Mouse (Mus musculus): Measurements from ENCODE around the gene Zfp988.
"Not testable (repeated sequence)": the region's sequence is repeated elsewhere in the genome, so short reads cannot be mapped to it uniquely, and the experiment has no call there.

Zfp988 gene

DNA sequence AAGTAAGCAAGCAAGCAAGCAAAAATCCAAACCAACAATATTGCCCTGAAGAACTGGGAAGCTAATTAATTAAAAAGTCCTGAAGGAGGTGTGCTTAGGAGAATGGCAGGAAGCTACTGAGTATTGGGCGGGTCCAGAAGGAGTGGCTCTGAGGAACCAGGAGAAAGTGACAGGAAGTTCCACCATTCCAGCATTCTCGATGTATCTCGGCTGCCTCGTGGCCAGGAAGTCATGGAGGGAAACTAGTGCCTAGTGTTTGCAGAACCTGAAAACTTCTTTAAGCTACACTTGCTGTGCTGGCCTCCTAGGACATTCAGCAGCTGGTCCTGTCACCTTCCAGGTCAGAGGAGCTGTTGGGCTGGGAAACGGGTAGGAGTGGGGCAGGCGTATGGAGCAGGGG is at the start of gene Zfp988:
Gene Zfp988, plus strand, starts transcription at position 239 of the 400 bp plus-strand sequence.
- DNase-seq = not testable (repeated sequence)

DNA sequence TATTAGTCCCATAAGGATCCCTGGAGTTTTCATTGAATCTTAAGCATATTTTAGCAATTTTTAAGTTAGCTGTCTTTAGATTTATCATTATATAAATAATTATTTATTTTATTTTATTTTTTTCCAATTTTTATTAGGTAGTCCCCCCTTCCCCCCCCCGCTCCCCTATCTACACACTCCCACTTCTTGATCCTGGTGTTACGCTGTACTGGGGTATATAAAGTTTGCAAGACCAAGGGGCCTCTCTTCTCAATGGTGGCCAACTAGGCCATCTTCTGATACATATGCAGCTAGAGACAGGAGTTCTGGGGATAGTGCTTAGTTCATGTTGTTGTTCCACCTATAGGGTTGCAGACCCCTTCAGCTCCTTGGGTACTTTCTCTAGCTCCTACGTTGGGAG is 42.8 kb upstream of the Zfp988 start:
- DNase-seq = not testable (repeated sequence)

DNA sequence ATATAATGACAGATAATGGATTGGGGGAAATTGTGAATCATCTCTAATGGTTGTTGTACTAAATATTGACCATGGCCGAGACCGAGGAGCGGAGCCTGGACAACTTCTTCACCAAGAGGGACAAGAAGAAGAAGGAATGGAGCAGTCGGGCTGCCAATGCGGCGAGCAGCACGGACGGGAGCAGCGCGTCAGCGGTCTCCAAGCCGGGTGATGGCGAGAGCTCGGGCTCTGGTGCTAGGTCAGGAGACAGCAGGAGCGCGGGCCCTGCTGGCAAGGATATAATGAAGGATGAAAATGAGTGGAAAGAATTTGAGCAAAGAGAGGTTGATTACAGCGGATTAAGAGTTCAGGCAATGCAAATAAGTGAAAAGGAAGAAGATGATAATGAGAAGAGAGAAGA is 38.2 kb upstream of the Zfp988 start:
- not testable (repeated sequence) for DNase-seq

DNA sequence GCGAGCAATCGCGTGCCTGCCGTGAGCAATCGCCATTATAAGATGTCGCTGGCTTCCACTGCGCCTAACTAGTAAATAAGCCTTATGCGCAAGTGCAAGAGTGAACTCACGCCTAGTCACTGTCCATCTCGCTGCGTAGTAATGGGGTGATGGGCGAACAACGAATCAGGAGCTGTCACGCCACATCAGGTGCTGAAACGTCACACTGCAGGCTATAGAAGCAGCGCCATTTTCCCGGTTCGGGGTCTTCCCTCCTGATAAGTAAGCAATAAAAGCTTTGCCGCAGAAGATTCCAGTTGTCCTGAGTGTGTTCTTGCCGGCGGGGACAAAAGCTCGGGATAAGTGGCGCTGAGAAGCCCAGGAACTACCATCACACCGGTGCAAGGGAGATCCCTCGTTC is 36.7 kb upstream of the Zfp988 start:
- not testable (repeated sequence) for DNase-seq

DNA sequence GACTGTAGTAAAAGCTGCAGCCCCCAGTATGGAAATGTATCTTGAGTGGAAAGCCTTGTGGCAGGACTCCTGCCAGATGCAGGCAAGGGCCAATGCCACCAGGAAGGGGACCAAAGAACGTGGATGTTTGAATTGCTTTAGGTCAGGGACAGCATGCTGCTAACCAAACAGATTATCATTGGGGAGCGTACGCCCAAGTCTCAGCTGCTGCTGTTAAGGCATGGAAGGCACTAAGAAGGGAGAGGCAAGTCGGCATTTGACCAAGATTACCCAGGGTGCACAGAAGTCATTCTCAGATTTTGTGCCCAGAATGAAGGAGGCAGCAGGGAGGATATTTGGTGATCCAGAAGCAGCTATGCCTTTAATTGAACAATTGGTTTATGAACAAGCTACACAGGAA is 35.4 kb upstream of the Zfp988 start:
- not testable (repeated sequence) for DNase-seq

DNA sequence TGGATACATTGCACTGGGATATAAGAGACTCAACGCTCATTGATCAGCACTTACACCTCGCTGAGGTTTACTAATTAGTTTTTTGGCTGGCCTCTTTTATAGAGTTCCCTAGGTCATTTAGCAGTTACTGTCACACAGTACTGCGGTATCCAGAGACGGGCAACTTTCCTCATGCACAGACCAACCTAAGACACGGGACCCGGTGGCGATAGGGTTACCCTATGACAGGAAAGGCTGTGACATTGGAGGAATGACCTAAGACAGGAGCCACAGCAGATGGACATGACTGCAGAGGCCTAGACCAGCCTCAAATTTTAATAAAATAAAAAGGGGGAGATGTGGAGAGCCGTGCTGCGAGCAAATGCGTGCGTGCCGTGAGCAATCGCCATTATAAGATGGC is 33.9 kb upstream of the Zfp988 start:
- DNase-seq = not testable (repeated sequence)

DNA sequence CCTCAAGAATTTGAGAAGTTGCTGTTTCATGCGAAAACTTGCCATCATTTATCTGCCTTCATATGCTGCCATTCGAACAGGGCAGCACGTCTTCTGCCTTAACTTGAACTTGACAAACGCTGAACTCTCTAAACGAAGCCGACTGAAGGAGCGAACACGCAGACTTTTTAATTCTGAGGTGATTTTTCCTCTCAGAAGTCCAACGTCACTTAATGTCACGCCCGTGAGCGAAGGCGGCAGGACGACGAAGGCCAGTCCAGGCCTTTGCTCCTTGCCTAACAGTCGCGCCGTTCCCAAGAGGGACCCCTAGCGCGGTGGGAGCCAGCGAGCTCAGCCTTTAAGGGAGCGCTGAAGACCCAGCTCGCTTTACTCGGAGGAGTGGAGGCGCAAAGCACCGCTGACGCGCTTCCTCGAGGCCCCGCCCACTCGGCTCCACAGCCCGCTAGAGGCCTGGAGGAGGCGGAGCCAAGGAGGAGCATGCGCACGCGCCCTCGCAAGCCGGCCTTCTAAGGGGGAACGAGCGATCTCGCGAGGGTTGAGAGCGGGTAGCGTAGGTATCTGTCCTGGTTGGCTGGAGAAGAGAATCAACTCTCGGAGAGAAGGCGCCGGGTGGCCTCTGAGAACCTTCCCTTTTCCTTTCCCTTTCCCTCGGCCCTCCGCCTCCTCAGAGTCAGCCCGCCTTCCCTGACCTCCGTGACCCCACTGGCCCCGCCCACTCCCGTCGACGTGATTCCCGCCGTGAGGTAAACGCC is 30.3 kb upstream of the Zfp988 start:
- DNase-seq = peak; percentile 12 to 14

DNA sequence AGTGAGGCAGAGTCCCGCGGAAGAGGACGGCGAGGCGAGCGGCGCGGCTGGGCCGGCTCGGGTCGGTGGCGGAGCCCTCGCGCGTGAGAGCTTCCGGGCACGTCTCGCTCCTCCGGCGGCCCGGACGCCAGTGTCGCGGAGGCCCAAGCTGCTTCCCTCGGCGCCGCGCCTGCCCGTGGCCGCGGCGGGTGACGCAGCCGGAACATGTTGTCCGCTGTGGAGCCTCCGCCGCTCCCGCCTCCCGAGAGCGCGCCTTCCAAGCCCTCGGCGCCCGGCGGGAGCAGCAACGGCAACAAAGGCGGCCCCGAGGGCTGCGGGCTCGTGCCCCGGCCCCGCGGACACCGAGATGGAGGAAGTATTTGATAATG is 29.7 kb upstream of the Zfp988 start:
- not testable (repeated sequence) for DNase-seq

DNA sequence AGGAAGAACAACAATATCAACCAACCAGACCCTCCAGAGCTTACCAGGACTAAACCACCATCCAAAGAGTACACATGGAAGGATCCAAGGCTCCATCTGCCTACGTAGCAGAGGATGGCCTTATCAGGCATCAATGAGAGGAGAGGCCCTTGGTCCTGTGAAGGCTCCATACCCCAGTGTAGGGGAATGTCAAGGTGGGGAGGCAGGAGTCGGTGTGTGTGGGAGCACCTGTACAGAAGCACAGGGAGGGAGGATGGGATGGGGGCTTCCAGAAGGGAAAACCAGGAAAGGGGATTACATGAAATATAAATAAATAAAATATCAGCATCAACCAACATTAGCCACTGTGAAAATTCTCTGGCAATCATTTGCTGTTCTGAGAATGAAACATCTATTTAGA is 25.1 kb upstream of the Zfp988 start:
- not testable (repeated sequence) for DNase-seq

DNA sequence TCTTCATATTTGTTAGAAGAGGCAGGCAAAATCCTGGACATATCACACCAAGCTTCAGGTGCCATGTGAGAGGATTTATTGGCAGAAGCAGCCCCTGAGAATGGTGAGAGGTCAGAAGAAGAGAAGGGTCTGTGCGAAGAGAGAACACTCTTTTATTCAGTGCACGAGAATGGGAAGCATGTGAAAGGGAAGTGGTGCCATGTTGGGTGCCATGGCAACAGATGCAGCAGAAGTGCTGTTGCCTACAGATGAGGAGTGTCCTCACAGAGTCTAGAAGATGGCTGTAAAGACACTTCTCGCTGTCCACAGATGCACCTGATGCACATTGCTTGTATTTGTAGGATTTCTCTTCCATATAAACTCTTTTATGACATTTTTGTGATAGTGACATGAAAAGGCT is 6.9 kb upstream of the Zfp988 start:
- not testable (repeated sequence) for DNase-seq

DNA sequence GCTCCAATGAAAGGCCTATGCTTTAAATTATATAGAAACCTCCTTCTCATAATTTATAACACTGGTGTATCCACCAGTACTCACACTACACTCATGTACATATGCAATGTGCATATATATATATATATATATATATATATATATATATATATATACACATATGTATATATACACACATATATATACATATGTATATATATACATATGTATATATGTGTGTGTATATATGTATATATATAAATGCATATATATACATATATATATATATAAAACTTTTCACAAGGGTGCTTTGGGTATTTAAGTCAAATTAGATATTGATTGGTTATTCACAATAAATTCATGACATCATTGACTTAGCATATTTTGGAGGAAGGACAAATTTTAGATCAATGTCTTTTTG is 3.1 kb upstream of the Zfp988 start:
- not testable (repeated sequence) for DNase-seq

DNA sequence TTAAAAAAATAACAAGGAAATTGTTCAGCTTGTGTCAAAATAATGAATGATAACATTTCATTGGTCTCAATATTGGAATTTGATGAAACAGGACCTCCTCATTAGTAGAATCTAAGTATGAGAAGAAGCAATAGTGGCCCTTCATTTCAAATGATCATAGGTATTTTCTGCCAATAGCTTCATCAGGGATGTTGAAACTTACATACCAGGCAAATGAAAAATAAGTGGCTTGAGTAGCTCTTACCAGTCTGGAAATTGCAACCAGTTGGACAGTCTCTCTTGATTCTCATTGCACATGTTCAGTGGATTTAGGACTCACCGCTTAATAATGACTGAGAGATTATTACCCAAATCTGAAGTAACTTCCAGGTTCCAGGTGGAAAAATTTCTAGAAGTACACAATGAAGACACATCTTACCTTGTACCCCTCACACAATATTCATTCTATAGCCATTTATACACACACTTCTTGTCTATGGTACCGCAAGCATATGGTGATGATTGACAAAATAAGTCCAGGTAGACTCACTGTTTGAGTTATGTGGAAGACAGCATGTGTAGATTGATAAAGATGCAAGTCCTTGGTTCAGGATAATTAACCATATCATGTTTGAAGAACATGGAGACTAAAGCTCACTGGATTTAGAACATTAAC is 29.7 kb downstream of the Zfp988 start:
- not testable (repeated sequence) for DNase-seq

DNA sequence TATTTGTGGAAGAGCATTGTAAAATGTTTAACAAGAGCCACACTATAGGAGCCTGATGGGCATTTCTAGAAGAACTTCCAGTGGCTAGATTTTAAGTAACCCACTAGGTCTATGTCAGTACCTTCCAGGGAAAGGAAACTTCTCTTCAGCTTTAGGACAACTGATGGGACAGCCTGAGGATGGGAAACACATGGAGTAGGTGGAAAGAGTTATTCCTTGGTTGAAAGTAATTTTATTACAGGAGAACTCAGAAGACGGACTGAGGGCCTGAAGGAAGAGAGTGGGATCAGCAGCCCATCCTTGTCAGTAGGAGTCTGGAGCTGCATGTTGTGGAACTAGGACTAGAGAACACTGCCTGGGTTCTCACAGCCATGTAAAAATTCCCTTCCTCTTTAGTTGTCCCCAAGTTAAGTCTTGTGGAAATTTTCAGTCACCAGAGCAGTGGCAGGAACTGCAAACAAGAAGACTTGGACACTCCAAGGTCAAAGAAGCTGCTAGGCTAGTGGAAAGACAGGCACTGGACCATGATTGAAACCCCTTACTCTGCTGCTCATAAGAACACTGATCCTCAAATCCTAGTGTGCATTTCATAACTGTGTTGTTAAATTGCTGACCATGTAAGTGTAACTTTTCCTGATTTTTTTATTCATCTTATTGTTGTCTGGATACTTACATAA is 30.4 kb downstream of the Zfp988 start:
- DNase-seq = not testable (repeated sequence)

DNA sequence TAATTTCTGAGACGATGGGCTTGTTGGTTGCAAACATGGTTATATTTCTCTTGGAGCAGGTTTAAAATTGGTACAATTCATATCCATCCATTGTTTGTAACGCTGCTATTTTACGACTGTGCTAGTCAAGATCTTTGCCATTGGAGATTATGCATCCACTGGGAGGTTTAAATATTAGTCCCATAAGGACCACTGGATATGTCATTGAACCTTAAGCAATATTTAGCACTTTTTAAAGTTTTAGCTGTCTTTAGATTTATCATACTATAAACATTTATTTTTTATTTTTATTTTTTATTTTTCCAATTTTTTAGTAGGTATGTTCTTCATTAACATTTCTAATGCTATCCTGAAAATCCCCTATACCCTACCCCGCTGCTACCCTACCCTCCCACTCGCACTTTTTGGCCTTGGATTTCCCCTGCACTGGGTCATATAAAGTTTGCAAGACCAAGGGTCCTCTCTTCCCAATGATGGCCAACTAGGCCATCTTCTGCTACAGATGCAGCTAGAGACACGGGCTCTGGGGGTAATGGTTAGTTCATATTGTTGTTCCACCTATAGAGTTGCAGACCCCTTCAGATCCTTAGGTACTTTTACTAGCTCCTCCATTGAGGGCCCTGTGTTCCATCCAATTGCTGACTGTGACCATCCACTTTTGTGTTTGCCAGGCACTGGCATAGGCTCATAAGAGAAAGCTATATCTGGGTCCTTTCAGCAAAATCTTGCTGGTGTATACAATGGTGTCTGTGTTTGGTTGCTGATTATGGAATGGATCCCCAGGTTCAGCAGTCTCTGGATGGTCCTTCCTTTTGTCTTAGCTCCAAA is 31.1 kb downstream of the Zfp988 start:
- DNase-seq = not testable (repeated sequence)

DNA sequence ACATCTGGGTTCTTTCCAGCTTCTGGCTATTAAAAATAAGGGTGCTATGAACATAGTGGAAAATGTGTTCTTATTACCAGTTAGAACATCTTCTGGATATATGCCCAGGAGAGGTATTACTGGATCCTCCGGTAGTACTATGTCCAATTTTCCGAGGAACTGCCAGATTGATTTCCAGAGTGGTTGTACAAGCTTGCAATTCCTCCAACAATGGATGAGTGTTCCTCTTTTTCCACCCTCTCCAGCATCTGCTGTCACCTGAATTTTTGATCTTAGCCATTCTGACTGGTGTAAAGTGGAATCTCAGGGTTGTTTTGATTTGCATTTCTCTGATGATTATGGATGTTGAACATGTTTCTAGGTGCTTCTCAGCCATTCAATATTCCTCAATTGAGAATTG is 32.0 kb downstream of the Zfp988 start:
- not testable (repeated sequence) for DNase-seq

DNA sequence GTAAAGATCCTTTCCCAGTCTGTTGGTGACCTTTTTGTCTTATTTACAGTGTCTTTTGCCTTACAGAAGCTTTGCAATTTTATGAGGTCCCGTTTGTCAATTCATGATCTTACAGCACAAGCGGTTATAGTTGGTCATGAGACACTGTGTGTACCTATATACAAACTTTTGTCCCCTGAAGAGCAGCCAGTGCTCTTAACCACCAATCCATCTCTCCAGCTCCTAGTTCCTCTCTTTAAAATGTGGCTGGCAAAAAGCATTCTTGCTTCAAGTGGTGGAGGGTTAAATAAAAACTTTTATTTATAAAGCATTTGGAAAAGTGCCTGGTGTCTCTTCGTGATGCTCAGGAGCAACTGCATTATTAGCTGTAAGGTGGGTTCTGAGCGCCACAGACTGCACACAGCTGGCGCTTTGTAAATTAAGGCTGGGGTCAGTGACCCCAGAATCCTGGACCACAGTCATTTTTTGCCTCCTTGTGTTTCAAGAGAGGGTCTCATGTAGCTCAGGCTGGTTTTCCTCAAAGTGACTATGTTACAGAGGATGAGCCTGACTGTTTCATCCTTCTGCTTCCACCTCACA is 32.6 kb downstream of the Zfp988 start:
- DNase-seq = peak in 1 of 2 experiments; percentile 12

DNA sequence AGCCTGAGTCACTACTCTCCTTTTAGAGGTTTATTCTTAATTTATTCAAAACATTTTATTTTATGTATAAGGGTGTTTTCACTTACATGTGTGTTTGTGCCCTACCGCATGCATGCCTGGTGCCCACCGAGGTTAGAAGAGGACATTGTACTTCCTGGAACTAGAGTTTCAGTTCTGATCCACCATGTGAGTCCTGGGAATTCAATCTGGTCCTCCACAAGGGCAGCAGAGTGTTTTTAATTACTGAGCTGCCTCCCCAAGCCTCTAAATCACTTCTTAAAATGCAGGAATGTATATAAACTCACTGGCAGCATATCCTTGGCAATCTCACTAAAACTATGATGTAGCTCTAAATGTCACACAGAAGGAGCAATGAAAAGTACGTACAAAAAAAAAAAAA is 33.2 kb downstream of the Zfp988 start:
- DNase-seq = not testable (repeated sequence)

DNA sequence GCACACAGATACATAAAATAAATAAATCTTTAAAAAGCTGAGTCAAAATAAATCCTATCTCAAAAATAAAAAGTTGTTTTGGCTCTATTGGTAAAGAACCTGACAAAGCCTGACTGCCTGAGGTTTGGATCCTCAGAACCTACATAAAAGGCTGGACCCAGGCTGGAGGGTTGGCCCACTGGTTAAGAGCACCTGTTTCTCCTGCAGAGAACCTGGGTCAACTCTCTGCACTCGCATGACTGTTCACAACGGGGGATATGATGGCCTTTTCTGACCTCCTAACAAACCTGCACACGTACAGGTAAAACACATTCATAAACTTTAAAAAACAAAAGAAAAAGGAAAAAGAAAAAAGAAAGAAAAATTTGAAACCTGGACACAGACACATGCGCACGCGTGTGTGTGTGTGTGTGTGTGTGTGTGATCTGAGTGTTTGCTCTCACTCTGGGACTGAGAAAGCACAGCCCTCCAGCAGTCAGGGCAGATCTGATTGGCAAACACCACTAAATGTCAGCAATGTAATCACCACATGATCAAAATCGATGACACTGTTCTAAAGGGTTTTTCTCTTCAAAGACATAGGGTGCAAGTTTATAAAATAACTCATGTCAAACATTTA is 34.2 kb downstream of the Zfp988 start:
- DNase-seq = peak in 1 of 2 experiments; percentile 15

DNA sequence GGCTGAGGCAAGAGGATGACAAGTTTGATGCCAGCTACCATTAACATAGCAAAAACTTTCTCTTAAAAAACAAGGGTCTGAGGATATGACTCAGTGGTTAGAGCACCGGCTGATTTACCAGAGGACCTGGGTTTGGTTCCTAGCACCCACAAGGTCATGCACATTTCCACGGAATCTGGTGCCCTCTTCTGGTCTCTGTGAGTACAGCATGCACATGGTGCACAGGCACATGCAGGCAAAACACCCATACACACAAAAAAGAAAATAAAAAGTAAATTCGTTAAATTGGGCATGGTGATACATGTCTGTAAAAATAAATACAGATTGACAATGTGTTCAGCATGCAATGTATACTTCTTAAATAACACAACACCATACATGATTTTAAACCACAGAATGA is 34.8 kb downstream of the Zfp988 start:
- DNase-seq = not testable (repeated sequence)

DNA sequence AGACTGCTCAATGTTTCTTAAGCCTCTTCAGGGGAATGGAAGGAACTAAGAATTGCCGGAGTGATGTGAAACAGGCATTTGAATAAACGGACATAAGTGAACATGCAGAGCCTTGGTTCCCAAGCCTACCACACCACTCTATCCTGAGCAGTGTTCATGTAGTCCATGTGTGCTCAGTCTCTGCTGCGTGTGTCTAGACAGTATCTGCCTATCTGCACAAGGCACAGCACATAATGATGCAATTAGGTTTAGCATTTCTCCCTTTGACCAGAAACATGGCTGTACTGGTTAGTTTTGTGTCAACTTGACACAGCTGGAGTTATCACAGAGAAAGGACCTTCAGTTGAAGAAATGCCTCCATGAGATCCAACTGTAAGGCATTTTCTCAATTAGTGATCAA is 35.4 kb downstream of the Zfp988 start:
- not testable (repeated sequence) for DNase-seq

DNA sequence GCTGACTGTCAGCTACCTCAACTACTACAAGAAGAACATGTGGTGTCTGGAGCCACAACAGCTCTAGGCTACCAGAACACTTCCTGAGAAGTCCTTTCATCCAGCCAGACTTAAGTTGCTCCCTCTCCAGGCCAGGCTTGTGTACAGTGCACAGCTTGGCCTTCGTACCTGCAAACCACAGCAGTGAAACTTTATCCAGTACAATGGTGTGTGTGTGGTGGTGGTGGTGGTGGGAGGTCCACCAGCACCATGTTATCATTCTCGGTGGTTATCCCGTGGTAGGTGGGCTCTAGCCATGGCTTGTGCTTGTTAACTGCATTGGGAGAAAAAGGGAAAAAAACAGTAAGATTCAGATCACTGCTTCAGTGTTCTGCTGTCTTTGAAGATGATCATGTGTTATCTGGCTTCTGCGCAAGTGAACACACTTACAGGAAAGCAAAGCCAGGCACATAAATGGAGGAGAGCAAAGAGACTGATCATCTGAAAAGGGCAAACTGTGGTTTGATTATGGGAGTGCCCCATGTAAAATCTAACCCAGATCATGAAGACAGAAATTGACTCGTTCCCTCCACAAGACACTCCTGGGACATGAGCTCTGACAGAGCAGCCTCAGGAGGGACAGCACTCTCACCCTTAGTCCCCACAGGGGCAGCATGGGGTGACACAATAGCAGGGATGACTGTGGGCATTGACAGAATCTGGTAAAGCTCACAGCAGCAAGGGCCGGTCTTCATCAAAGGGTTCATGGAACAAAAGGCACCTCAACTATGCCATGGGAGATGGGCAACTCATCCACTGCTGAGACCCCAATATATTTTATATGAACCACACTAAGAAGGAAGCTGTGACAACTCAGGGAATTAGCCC is 37.8 kb downstream of the Zfp988 start:
- peak in 1 of 2 experiments; percentile 11 for DNase-seq

Measured in kidney, postnatal 4 days (tissue).